Mouse (Mus musculus) heart, adult 9 months (tissue): ENCODE data around the gene Ifi27l2a.
"Not testable (repeated sequence)": the region's sequence is repeated elsewhere in the genome, so short reads cannot be mapped to it uniquely, and the experiment has no call there.

ENCODE experiments used
- DNase-seq, 2 experiments: peaks; one replicate each; pipeline ENCODE4 v3.0.0; 2022; ENCODE audit warnings: low spot score in 2 of 2

Gene Ifi27l2a

DNA sequence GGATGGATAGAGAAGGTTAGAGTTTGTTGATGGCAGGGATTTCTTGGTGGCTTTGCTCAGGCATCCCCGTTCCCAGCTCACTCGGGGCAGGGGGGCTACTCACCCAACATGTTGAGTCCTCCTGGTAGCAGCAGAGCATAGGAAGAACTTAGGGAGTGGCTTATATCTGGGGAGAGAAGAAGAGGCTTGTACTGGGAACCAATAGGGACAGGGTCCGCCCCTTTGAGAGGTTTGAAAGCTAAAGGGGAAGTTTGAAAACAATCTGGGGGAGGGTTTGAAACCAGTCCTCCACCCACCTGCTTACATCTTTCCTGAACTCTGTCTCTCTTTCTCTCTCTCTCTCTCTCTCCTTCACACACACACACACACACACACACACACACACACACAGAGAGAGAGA, at the start of gene Ifi27l2a:
Gene Ifi27l2a, minus strand, starts transcription at position 157 of the 400 bp plus-strand sequence.
- peak; percentile 31 to 46 for DNase-seq

DNA sequence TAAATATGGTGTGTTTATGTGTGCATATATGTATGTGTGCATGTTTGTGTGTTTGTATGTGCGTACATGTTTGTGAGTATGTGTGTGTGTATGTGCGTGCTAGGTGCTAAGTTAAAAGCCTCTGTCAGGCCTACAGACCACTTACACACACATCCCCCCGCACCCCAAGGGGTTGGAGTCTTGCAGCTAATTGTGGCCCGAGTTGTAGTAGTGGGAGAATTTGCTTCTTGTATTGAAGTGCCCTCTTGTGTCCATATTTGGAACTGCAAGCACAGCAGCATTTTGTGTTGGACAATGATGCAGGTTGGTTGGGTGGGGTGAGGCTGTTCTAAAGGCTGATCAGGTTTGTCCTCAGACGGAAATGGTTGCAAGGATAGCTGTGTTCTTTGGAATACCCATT, 49.3 kb upstream of the Ifi27l2a start:
- DNase-seq, result peak; percentile 65 to 75

DNA sequence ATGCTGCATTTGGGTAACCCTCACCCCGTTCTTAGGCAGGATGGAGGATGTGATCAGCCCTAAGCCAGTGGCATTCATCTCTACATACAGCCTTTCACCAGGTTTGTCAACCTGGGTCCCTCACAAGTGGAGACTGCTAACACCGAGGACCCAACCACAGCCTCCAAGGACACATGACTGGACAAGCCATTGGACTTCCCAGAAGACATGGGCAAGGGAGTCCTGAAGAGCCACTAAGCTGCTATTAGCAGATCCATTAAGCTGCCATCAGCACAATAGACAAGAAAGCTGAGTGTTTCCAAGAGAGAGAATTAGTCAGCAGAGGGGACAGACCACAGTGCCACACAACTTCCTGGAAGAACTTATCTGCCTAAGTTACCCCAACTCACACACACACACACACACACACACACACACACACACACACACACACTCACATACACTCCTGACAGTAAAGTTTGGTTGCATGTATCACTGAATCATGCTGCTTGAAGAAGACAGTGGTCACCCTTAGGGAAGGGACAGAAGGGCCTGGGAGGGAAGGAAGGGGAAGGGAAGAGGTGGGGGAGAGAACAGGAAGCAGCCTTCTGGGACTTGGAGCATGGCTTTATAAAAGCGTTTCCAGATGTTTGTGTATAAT, 47.7 kb upstream of the Ifi27l2a start:
- no peak for DNase-seq

DNA sequence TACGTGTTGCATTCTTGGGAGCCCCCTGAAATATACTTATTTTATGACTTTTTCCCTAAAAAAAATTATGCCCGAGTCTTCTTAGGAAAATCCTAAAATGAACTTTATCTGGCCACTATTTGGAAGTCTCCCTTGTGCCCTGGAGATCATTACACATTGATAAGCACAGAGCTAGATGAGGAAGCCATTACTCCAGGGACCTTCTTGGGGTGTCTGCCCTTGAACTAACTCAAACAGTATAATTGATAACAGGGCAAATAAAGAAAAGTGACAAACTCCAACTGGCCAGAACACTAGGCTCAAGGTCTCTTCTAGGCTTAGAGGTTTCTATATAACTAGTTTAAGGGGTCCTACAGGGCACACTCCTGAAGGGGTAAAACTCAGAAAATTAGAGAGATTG, 44.3 kb upstream of the Ifi27l2a start:
- no peak for DNase-seq

DNA sequence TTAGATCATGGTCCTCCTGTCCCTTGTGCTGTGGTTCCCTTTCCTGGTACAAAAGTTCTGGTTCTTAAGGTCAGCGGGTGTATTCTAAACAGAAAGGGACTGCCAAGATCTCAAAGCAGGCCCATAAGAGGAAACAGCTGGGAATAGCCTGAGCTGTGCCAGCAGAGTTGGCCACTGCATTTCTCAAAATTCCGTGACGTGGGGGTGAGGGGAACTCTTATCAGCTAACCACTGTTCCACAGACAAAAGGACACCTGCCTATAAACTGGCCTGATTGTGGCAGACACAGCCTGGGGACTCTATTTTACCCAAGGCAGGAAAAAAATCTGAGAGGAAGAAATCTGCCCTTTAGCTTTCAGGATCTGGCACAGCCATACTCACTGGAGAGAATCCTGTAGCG, 43.8 kb upstream of the Ifi27l2a start:
- DNase-seq, result peak; percentile 72 to 80

DNA sequence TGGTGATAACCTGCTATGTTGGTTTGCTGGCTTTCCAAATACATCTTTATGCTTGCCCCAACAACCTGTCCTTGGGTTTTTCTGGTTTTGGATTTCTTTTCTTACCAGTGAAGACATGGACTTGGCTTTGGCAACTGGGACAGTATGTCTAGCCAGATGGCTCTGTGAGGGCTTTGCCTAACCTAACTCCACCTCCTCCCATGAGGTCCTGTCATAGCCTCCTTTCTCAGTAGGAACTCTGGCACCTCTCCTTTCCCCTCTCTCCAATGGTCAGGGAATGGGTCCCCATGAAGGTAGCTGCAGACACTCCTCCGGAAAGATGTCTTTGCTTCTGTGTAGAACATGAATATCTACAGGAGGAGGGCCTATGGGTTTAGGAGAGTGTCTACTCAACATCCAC, 43.2 kb upstream of the Ifi27l2a start:
- peak; percentile 48 to 62 for DNase-seq

DNA sequence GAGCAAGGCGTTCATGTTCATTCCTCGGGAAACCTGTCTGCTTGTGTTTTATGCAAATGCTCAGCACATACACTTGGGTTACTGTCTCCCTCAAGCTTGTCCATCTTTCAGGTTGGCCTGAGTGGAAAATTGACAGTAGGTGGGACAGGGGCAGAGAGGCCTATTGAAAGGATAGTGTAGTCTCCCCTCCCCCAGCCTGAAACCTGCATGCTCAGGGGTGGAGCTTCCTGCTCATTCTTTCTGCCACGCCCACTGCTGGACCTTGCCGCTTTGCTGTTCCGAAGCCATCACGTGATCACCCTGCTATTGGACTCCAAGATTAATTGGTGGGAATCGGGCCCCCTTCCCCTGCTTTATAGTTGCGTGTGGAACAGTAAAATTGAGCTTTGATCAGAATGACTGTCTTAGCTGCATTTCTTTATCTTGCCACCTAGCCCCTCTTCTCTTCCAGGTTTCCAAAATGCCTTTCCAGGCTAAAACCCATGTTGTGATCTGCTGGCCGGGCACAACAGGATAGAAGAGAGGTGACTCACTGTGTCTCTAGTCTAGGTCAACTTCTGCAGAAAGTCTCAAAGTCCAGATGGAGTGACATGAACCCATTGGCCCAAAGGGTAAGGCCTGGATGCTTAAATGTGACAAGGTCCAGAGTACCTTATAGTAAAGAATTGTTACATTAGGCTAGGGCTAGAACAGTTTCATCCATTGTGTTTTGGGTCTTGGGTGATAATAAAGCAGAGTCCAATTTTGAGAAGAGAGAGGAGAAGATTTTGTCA, 40.9 kb upstream of the Ifi27l2a start:
- DNase-seq, result not testable (repeated sequence)

DNA sequence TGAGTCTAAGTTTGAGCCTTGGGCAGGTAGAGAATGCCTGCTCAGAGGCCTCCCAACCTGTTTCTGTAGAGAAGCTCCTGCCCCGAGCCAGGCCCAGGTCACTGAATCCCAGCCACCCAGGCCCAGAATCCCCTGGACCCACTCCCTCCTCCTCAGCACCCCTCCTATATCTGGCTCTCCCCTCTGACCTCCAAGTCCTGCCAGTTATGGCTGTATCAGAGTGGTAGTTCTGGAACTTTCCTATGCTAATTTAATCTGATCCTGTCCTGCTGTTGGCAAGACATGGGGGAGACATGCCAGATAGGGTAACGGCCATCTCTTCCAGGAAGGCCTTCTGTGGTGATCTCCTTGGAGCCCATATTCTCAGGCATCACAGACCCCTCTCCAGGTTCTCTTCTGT, 39.3 kb upstream of the Ifi27l2a start:
- DNase-seq, result no peak

DNA sequence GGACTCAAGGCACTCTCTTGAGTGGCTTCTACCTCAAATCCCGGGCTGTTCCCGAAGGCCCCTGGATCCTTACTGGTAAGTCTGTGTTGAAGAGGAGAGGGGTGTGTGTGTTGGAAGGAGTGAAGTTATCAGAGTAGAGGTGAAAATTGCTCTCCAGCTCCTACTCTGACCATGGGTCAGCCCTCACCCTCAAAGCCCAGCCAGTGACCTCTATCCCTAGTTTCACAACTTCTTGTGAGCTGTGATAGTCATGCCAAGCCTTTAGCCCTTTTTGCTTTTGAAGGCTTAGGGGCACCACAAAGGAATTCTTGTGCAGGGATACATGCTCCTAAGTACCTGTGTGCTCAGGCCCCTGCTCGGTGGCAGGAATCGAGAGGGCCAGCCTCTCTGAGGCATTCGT, 38.2 kb upstream of the Ifi27l2a start:
- no peak for DNase-seq

DNA sequence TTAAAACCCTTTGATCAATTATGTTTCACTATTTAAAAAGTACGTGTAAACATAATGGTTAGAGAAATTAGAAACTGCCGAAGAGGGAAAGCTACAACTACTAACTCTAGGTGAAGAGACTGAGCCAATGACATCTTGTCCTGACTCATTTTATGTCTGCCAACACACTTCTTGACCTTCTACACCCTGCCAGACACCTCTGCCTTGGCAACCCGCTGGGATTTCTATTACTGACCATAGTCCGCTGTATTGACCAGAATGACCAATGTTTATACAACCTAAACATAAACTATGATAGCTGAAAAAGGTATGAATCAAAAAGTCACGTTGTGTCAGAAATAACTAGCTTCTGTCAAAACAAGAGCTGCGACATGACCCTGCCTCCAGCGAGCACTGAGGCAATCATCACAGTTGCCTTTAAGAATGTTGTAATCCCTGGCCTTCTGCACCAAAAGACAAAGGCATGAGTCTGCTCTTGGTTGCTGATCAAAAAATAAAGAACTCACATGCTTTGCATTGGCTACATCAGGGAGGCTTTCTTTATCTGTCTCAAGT, 34.1 kb upstream of the Ifi27l2a start:
- DNase-seq, result no peak

DNA sequence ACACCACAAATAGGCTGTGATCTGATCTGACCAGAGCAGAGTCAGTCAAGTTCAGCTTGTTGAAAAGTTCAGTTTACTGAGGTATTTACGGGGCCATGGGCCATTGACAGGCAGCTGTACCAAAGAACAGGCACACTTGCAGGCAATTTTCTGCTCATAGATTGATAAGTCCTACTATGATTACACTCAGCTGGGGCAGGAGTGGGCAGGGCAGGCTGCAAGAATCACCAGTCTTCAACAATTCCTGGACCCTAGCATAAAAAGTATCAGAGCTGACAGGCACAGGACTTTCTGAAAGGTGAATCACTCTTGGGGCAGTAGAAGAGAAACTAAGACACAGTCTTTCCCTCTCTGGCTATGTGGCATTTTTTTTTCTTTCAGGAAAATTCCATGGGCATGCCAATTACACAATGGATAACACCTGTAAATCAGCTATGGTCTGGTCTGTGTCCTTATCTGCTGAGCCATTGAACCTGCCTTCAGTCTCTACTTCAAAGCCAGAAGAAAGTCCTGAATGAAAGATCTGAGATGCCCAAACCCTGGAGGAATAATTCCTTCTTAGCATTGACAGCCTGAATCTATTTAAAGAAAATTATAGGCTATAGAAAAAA, 33.4 kb upstream of the Ifi27l2a start:
- no peak for DNase-seq

DNA sequence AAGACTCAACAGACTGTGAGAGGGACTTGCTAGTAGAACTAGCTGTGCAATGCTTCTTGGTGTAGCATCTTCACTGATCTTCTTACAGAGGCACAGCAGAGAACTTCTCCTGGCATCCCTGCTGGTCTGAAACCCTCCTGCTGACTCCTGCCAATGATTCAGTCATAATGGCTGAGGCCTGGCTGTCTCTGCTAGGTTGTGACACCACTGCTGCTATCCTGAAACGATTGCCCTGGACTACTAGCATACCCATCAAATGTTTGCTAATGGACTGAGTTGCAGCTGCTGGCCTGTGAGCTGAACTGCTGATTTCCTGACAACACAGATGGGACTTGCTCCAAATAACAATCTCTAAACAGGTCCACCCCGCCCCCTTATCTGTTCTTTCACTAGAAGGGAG, 31.0 kb upstream of the Ifi27l2a start:
- no peak for DNase-seq

DNA sequence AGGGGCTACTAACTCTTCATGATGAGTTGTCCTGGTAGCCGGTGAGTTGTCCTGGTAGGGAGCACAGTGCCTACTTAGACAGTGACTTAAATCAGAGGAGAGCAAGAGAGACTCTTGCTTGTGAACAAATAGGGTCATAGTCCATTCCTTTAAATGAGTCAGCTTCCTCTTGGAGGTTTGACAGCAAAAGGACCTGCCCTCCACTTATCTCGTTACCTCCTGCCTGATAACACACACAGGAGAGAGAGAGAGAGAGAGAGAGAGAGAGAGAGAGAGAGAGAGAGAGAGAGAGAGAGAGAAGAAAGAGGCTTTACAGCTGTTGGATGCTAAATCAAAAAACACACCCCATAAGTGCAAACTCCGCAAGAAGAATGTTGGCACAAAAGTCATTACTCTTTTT, 13.7 kb upstream of the Ifi27l2a start, which contains the start of gene Ifi27l2b:
Gene Ifi27l2b, minus strand, starts transcription at position 84 of the 400 bp plus-strand sequence.
- DNase-seq, result no peak

DNA sequence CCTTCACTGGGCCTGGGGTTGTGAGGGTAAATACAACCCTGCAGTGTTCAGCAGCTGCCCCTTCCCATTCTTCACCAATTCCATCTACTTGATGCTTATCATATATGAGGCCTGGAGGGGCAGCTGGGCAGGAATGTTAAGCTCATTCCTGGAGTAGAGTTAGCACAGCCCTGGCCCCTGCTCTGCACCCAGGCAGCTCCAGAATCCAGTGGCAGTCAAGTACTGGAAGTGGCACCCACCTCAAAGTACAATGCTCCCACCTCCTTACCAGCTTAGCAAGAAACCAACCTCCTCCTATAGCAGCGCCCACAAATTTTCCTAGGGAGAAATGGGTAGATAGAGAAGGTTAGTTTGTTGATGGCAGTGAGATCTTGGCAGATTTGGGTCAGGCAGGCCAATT, 13.2 kb upstream of the Ifi27l2a start:
- DNase-seq, result not testable (repeated sequence)

DNA sequence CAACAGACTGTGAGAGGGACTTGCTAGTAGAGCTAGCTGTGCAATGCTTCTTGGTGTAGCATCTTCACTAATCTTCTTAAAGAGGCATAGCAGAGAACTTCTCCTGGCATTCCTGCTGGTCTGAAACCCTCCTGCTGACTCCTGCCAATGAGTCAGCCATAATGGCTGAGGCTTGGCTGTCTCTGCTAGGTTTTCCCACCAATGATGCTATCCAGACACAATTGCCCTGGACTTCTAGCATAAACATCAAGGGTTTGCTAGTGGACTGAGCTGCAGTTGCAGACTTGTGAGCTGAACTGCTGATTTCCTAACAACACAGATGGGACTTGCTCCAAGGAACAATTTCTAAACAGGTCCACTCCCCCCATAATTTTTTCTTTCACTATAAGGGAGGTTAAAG, 9.9 kb upstream of the Ifi27l2a start:
- no peak for DNase-seq

DNA sequence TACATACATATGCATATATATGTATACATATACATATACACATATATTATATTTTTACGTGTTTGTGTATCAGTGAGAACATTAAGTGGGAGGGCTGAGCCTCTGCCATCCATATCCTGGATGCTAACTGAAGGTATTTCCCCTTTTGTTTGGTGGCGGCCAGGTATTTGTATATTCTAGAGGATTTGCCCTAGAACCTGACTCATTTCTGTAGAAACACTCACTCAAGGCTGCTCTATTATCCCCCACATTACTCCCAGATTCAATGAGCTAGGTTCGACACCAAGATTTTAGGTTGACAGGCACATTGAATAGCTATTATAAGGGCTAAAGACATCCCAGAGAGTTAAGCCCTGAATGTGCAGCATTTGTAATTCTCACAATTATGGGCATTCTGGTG, 1.6 kb upstream of the Ifi27l2a start:
- no peak for DNase-seq

DNA sequence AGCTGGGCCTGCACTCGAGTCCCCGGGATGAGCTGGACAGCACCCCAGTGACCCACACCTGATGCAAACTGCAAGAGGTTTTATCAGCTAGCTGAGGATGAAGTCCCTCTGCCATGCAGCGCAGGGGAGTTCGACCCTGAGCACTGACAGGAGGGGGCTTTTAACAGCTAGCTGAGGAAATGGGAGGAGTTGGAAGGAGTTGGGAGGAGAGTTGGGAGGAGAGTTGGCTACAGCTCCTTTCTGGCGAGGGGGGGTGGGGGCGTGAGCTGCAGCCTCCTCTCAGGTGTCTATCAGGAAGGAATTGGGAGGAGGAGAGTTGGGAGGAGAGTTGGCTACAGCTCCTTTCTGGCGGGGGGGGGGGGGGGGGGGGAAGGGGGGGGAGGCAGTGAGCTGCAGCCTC, 781 bp upstream of the Ifi27l2a start:
- not testable (repeated sequence) for DNase-seq

DNA sequence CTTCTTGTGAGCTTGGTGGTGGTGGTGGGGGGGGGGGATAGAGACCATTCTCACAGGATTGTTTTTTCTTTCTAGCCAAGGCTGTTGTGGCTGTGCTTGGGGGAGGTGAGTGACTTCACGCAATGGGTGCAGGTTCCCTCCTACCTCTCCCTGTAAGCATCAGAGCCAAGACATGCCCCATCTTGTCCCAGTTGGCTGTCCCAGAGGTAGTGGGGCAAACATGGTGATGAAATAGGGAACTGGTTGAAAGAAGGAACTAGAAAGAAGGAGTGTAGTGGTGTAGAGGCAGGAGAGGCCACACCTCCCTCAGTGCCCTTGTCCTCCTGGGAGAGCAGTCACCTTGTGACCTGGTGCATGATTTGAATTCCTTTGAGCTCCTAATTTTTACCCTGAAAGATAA, 5.9 kb downstream of the Ifi27l2a start:
- no peak for DNase-seq

DNA sequence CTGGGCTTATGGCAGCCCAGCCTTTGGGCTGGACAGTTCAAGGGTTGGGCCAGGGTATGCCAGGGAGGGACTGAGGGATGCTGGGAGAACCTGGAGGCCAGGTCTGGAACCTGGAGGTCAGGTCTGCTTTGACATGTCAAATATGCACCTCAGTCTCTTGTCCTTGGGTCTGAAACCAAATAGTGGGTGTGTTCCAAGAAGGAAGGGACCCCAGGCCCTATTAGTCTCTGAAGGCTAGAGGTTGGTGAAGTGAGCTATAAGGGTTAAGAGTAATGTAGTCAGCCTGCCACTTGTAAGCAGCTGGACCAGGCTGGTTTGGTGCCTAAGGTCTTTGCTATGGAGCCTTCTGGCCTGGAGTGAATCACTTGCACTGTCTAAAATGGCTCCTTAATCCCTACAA, 8.6 kb downstream of the Ifi27l2a start:
- DNase-seq, result no peak

DNA sequence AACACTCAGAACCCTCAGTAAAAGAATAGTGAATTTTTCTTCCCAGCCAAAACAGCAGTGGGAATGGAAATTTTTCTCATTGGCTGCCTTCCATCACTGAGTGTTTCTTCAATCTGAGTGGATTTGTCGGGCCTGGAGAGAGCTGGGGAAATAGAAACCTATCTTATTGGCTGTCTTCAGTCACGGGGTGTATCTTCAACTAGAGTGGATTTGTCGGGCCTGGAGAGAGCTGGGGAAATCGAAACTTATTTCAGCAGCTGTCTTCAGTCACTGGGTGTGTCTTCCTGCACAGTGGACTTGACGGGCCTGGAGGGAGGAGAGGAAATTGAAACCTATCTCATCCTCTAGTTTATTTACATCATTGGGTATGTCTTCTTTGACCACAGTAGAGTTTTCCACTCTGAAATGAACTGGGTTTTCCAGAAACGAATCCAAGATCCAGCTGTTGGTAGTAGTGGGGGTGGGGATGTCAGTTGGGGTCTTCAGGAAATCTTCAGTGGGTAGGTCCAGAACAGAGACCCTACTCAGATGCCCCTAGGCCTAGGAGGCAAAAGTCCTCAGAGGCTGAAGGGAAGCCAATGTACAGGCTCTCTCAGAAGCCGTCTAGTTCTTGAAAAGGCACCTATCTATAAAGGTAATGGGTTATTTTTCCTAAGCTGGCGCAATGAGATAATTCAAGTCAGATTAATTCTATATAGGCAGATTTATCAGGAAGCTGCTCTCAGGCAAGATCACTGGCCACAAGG, 9.3 kb downstream of the Ifi27l2a start, which contains the start of gene Ifi27:
Gene Ifi27, plus strand, starts transcription at position 226 of the 746 bp plus-strand sequence.
- peak; percentile 94 to 98 for DNase-seq

DNA sequence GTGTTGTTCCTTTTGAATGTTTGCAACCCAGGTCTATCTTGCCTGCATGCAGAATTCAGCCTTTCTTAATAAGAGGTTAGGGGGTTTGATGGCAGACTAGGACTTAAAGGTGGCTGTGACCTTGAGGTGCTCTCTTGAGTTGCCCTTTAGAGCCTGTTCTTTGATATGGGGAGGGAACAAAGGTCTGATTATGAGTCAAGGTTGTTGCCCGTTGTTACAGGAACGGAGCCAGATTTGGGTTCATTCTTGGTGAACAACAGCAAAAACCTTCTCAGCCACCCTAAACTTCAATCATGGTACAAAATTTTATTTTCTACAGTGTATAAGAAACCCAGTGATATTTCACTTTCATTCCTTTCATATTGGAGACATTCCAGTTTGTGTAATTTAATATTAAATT, 10.1 kb downstream of the Ifi27l2a start:
- DNase-seq, result no peak

DNA sequence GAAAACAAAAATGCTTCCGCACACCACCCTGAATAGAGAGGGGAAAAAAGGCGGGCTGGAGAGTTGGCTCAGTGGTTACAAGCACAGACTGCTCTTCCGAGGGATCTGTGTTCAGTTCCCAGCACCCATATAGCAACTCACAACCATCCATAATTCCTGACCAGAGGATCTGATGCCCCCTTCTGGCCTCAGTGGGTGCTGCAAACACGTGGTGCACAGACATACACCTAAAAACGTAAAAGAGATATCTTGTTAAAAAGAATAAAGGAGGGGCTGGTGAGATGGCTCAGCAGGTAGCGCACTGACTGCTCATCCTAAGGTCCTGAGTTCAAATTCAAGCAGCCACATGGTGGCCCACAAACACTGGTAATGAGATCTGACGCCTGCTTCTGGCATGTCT, 16.8 kb downstream of the Ifi27l2a start:
- DNase-seq, result no peak
